Mouse (Mus musculus) embryonic facial prominence, embryonic 13.5 days (tissue): ENCODE data around the gene Klra4. TPM values are rescaled to one million over a fixed set of nuclear protein-coding genes. Genes with fewer than 3 reads are reported as not detected.
"Not testable (repeated sequence)": the region's sequence is repeated elsewhere in the genome, so short reads cannot be mapped to it uniquely, and the experiment has no call there.

Source experiments
- ATAC-seq: fragments of 200-750 bp; cut with Nextera tagmentation; 2 replicates; pipeline ENCODE4 v1.8.0; 2017; ENCODE audit warnings: low read depth; ENCODE audit not compliant: insufficient number of reproducible peaks, insufficient read depth, low FRiP score, low TSS enrichment
- H3K27ac ChIP-seq: fragments of 300-500 bp; sonication (generic); 2 replicates; pipeline ENCODE4 v1.5.1; 2015; ENCODE audit warnings: moderate library complexity, mild to moderate bottlenecking, inconsistent platforms
- H3K27me3 ChIP-seq: fragments of 300-500 bp; sonication (generic); 2 replicates; pipeline ENCODE4 v1.6.1; 2015; ENCODE audit warnings: mild to moderate bottlenecking, inconsistent platforms
- H3K36me3 ChIP-seq: fragments of 300-500 bp; sonication (generic); 2 replicates; pipeline ENCODE4 v1.6.1; 2015; ENCODE audit warnings: mild to moderate bottlenecking, inconsistent platforms
- H3K4me1 ChIP-seq: fragments of 300-500 bp; sonication (generic); 2 replicates; pipeline ENCODE4 v1.6.1; 2015; ENCODE audit warnings: inconsistent platforms
- H3K4me2 ChIP-seq: fragments of 300-500 bp; sonication (generic); 2 replicates; pipeline ENCODE4 v1.6.1; 2015; ENCODE audit warnings: moderate library complexity, mild to moderate bottlenecking, inconsistent platforms
- H3K4me3 ChIP-seq: fragments of 300-500 bp; sonication (generic); 2 replicates; pipeline ENCODE4 v1.5.1; 2015; ENCODE audit warnings: mild to moderate bottlenecking, inconsistent platforms
- H3K9ac ChIP-seq: fragments of 300-500 bp; sonication (generic); 2 replicates; pipeline ENCODE4 v1.6.1; 2015; ENCODE audit warnings: mild to moderate bottlenecking, inconsistent platforms
- H3K9me3 ChIP-seq: fragments of 300-500 bp; sonication (generic); 2 replicates; pipeline ENCODE4 v1.6.1; 2016; ENCODE audit warnings: inconsistent platforms
- WGBS: fragments of 180-500 bp; shearing (Covaris S2); methylation state at CpG from one replicate; pipeline ENCODE4 v1.1.7; 2015; ENCODE audit warnings: mixed read lengths; 5-methylcytosine and 5-hydroxymethylcytosine counted together
- polyA plus RNA-seq: library from polyadenylated mRNA; unstranded; fragments of >200 nt; fragmentation: Nextera tagmentation; extraction: Ambion mirVana; gene quantifications from 2 replicates; pipeline ENCODE4 v1.2.1, GENCODE M21; 2015

The Klra4 gene
- polyA plus RNA-seq: not detected in 2 replicates

GRCm38 (mm10) chr6:130067171-130067570 is at the start of gene Klra4:
Klra4 (minus strand) TSS chr6:130067271.
- ATAC-seq, H3K9me3 ChIP-seq, H3K27ac ChIP-seq, H3K4me3 ChIP-seq, H3K27me3 ChIP-seq, H3K9ac ChIP-seq, H3K4me2 ChIP-seq, H3K36me3 ChIP-seq, H3K4me1 ChIP-seq: not testable (repeated sequence)
- WGBS: 69% methylated on average over 1 of the region's 1 CpGs

GRCm38 (mm10) chr6:130110485-130110884 is 43.4 kb upstream of the Klra4 start:
- H3K9me3 ChIP-seq: no peaks in the 10 kb centered on the region
- H3K36me3 ChIP-seq: no peaks in the 10 kb centered on the region
- H3K4me3 ChIP-seq: no peak overlapping the region
- no peaks in the 10 kb centered on the region for H3K27me3 ChIP-seq
- H3K4me2 ChIP-seq: no peak overlapping the region
- WGBS: 86% methylated on average over 1 of the region's 1 CpGs
- no peak for ATAC-seq
- no peaks in the 10 kb centered on the region for H3K4me1 ChIP-seq
- no peak overlapping the region for H3K9ac ChIP-seq
- no peak overlapping the region for H3K27ac ChIP-seq

- H3K36me3 ChIP-seq, H3K9ac ChIP-seq, ATAC-seq, H3K4me2 ChIP-seq, H3K4me3 ChIP-seq, H3K4me1 ChIP-seq, H3K27ac ChIP-seq, H3K9me3 ChIP-seq, H3K27me3 ChIP-seq: not testable (repeated sequence)
- 89% methylated on average over 3 of the region's 3 CpGs for whole genome bisulfite sequencing
Observed at GRCm38 (mm10) chr6:130102743-130103142, 35.7 kb upstream of the Klra4 start.

- no peaks in the 10 kb centered on the region for H3K27me3 ChIP-seq
- no peak overlapping the region for H3K4me3 ChIP-seq
- H3K9ac ChIP-seq: no peak overlapping the region
- no peaks in the 10 kb centered on the region for H3K36me3 ChIP-seq
- no peak for ATAC-seq
- 74% methylated on average over 5 of the region's 5 CpGs for WGBS
- H3K4me1 ChIP-seq: no peaks in the 10 kb centered on the region
- no peak overlapping the region for H3K4me2 ChIP-seq
- no peaks in the 10 kb centered on the region for H3K9me3 ChIP-seq
- H3K27ac ChIP-seq: no peak overlapping the region
Observed at GRCm38 (mm10) chr6:130092336-130092948, 25.4 kb upstream of the Klra4 start.

GRCm38 (mm10) chr6:130065196-130065595 is 1.9 kb downstream of the Klra4 start:
- H3K9me3 ChIP-seq: 0 out of 2 replicates have a peak, but pooled peaks cover 1% of the 10 kb centered on the region
- H3K4me2 ChIP-seq: no peak overlapping the region
- no peaks in the 10 kb centered on the region for H3K36me3 ChIP-seq
- H3K27ac ChIP-seq: no peak overlapping the region
- 72% methylated on average over 5 of the region's 5 CpGs for WGBS
- H3K4me1 ChIP-seq: no peaks in the 10 kb centered on the region
- H3K27me3 ChIP-seq: no peaks in the 10 kb centered on the region
- H3K4me3 ChIP-seq: no peak overlapping the region
- no peak overlapping the region for H3K9ac ChIP-seq
- ATAC-seq: no peak

GRCm38 (mm10) chr6:130035146-130035545 is 31.9 kb downstream of the Klra4 start:
- ATAC-seq, H3K4me1 ChIP-seq, H3K36me3 ChIP-seq, H3K4me3 ChIP-seq, H3K9me3 ChIP-seq, H3K4me2 ChIP-seq, H3K27me3 ChIP-seq, H3K9ac ChIP-seq, H3K27ac ChIP-seq: not testable (repeated sequence)
- WGBS: 50% methylated on average over 4 of the region's 4 CpGs

GRCm38 (mm10) chr6:130031493-130032089 is 35.5 kb downstream of the Klra4 start:
- H3K4me2 ChIP-seq: not testable (repeated sequence)

GRCm38 (mm10) chr6:130026854-130027253 is 40.2 kb downstream of the Klra4 start, which contains the start of gene Klra6:
Klra6 (minus strand) TSS chr6:130026954.
- Histone ChIP-seq H3K9me3 (no peaks in the 10 kb centered on the region; the same call in 1 of the 2 replicates), H3K4me1 (no peaks in the 10 kb centered on the region), H3K27ac (no peak within 1 kb of the TSS), H3K9ac (no peak within 1 kb of the TSS), H3K4me3 (no peak within 1 kb of the TSS), H3K36me3 (no peaks in the 10 kb centered on the region), H3K27me3 (no peaks in the 10 kb centered on the region), H3K4me2 (no peak within 1 kb of the TSS)
- WGBS: 74% methylated on average over 4 of the region's 4 CpGs
- ATAC-seq: no peak

More at GRCm38 (mm10) chr6:130031493-130032089, 35.5 kb downstream of the Klra4 start:
- not testable (repeated sequence) for H3K27ac ChIP-seq, H3K9me3 ChIP-seq, H3K36me3 ChIP-seq, H3K27me3 ChIP-seq, H3K4me3 ChIP-seq, H3K4me1 ChIP-seq, H3K9ac ChIP-seq, ATAC-seq

Other genes with a start within 250 kb of the Klra4 start
- not detected in 2 replicates for gene Gm17631, start 204.6 kb downstream of the Klra4 start, polyA plus RNA-seq
- gene Klra17, start 190.6 kb downstream of the Klra4 start, polyA plus RNA-seq: not detected in 2 replicates
- gene Klra5, start 149.6 kb downstream of the Klra4 start, polyA plus RNA-seq: not detected in 2 replicates
- gene Klra6, start 40.3 kb downstream of the Klra4 start, polyA plus RNA-seq: not detected in 2 replicates
- not detected in 2 replicates for gene Klra8, start 62.6 kb upstream of the Klra4 start, polyA plus RNA-seq
- gene Klra9, start 125.8 kb upstream of the Klra4 start, polyA plus RNA-seq: not detected in 2 replicates
- gene Klra7, start 166.1 kb upstream of the Klra4 start, polyA plus RNA-seq: not detected in 2 replicates
- not detected in 2 replicates for gene Klra10, start 214.7 kb upstream of the Klra4 start, polyA plus RNA-seq